Mouse (Mus musculus) CH12.LX (cell line): ENCODE data around the gene Rtl6. TPM values are rescaled to one million over a fixed set of nuclear protein-coding genes. Genes with fewer than 3 reads are reported as not detected.

Source experiments
- DNase-seq: peaks from one replicate; pipeline ENCODE4 v3.0.0-alpha.2; 2013; ENCODE audit errors: extremely low read depth
- H3K27ac ChIP-seq: 2 replicates; pipeline ENCODE4 v1.5.1; 2012; ENCODE audit warnings: low read depth, mild to moderate bottlenecking, control low read depth, moderate library complexity; ENCODE audit not compliant: insufficient read depth
- H3K27me3 ChIP-seq: replicated peaks from 2 replicates; pipeline ENCODE3; 2012; ENCODE audit warnings: inconsistent platforms
- H3K36me3 ChIP-seq, 2 experiments: replicated peaks in 1 of 2; 2 replicates each; pipeline versions ENCODE3 to v1.6.1; 2012; ENCODE audit warnings: inconsistent platforms in 1 of 2, low read length in 1 of 2, mild to moderate bottlenecking in 1 of 2, mixed read lengths in 1 of 2, moderate library complexity in 1 of 2; ENCODE audit not compliant: control insufficient read depth in 1 of 2, insufficient read depth in 1 of 2
- H3K4me1 ChIP-seq, 2 experiments: 2 replicates each; pipeline ENCODE4 v1.6.1; 2012; ENCODE audit warnings: inconsistent platforms in 1 of 2, moderate library complexity in 1 of 2; ENCODE audit not compliant: insufficient read depth in 2 of 2, control insufficient read depth in 1 of 2
- H3K4me2 ChIP-seq: 2 replicates; pipeline ENCODE4 v1.6.1; 2012; ENCODE audit warnings: low read depth, mild to moderate bottlenecking, control low read depth; ENCODE audit not compliant: poor library complexity, insufficient read depth, severe bottlenecking
- H3K4me3 ChIP-seq, 3 experiments: fragments of 150-350 bp in 1 of 3; sonication (generic) in 1 of 3; replicated peaks in 1 of 3; 2 replicates each; pipeline versions ENCODE3 to v1.5.1; 2011 to 2012; ENCODE audit warnings: low read depth in 2 of 3, low read length in 2 of 3, mild to moderate bottlenecking in 2 of 3, moderate library complexity in 2 of 3, control low read depth in 1 of 3, improper control_type of control experiment in 1 of 3, inconsistent platforms in 1 of 3, mixed read lengths in 1 of 3; ENCODE audit not compliant: poor library complexity in 1 of 3
- H3K79me2 ChIP-seq: replicated peaks from 2 replicates; pipeline ENCODE4 v1.6.1; 2012; ENCODE audit warnings: mild to moderate bottlenecking, moderate library complexity; ENCODE audit not compliant: control insufficient read depth, poor library complexity, insufficient read depth, severe bottlenecking; ENCODE audit errors: extremely low read depth
- H3K9ac ChIP-seq: 2 replicates; pipeline ENCODE4 v1.6.1; 2012; ENCODE audit warnings: low read depth, mild to moderate bottlenecking, control low read depth, moderate library complexity; ENCODE audit not compliant: insufficient read depth
- H3K9me3 ChIP-seq: replicated peaks from 2 replicates; pipeline ENCODE3; 2012; ENCODE audit warnings: low read length, inconsistent platforms, mixed read lengths
- CTCF ChIP-seq, 2 experiments: IDR thresholded peaks in 1 of 2; conservative IDR thresholded peaks in 1 of 2; 2 replicates each; pipeline ENCODE4 v1.5.1; 2011 to 2012; ENCODE audit warnings: low read depth in 2 of 2, low read length in 2 of 2, improper control_type of control experiment in 1 of 2, inconsistent platforms in 1 of 2, mild to moderate bottlenecking in 1 of 2, moderate library complexity in 1 of 2
- ELF1 ChIP-seq: IDR thresholded peaks from 2 replicates; pipeline ENCODE4 v1.6.1; 2014; ENCODE audit warnings: low read depth, mild to moderate bottlenecking, inconsistent platforms, low read length, improper control_type of control experiment
- EP300 ChIP-seq: IDR thresholded peaks from 2 replicates; pipeline ENCODE4 v1.6.1; 2011; ENCODE audit warnings: low read length, improper control_type of control experiment
- ETS1 ChIP-seq: conservative IDR thresholded peaks from 2 replicates; pipeline ENCODE4 v1.6.1; 2012; ENCODE audit warnings: low read depth, mild to moderate bottlenecking, inconsistent platforms, low read length, improper control_type of control experiment, moderate library complexity
- HCFC1 ChIP-seq: IDR thresholded peaks from 2 replicates; pipeline ENCODE4 v1.6.1; 2012; ENCODE audit warnings: low read depth, mild to moderate bottlenecking, inconsistent platforms, low read length, improper control_type of control experiment
- JUN ChIP-seq: IDR thresholded peaks from 2 replicates; pipeline ENCODE4 v1.6.1; 2011; ENCODE audit warnings: low read depth, mild to moderate bottlenecking, low read length, improper control_type of control experiment, moderate library complexity; ENCODE audit not compliant: insufficient read depth
- JUND ChIP-seq: conservative IDR thresholded peaks from 2 replicates; pipeline ENCODE4 v1.6.1; 2011; ENCODE audit warnings: low read depth, low read length, improper control_type of control experiment
- KAT2A ChIP-seq: IDR thresholded peaks from 2 replicates; pipeline ENCODE4 v1.6.1; 2012; ENCODE audit warnings: low read length, improper control_type of control experiment, inconsistent platforms; ENCODE audit not compliant: insufficient replicate concordance
- MAFK ChIP-seq: IDR thresholded peaks from 2 replicates; pipeline ENCODE4 v1.6.1; 2011; ENCODE audit warnings: low read length, improper control_type of control experiment; ENCODE audit not compliant: insufficient replicate concordance
- MAX ChIP-seq: IDR thresholded peaks from 2 replicates; pipeline ENCODE4 v1.6.1; 2011; ENCODE audit warnings: low read length, improper control_type of control experiment
- MAZ ChIP-seq: IDR thresholded peaks from 2 replicates; pipeline ENCODE4 v1.6.1; 2012; ENCODE audit warnings: low read depth, mild to moderate bottlenecking, inconsistent platforms, low read length, improper control_type of control experiment, moderate library complexity
- MEF2A ChIP-seq: IDR thresholded peaks from 2 replicates; pipeline ENCODE4 v1.6.1; 2014; ENCODE audit warnings: low read depth, mild to moderate bottlenecking, inconsistent platforms, low read length, improper control_type of control experiment, borderline replicate concordance
- MYC ChIP-seq: IDR thresholded peaks from 2 replicates; pipeline ENCODE4 v1.6.1; 2011; ENCODE audit warnings: low read depth, mild to moderate bottlenecking, improper control_type of control experiment, low read length
- NRF1 ChIP-seq: IDR thresholded peaks from 2 replicates; pipeline ENCODE4 v1.6.1; 2014; ENCODE audit warnings: low read depth, mild to moderate bottlenecking, inconsistent platforms, low read length, improper control_type of control experiment, moderate library complexity
- RAD21 ChIP-seq: IDR thresholded peaks from 2 replicates; pipeline ENCODE4 v1.6.1; 2011; ENCODE audit warnings: low read depth, mild to moderate bottlenecking, low read length, improper control_type of control experiment, moderate library complexity
- RCOR1 ChIP-seq: conservative IDR thresholded peaks from 2 replicates; pipeline ENCODE4 v1.6.1; 2012; ENCODE audit warnings: low read depth, mild to moderate bottlenecking, inconsistent platforms, low read length, improper control_type of control experiment
- USF1 ChIP-seq: IDR thresholded peaks from 2 replicates; pipeline ENCODE4 v1.6.1; 2014; ENCODE audit warnings: low read depth, mild to moderate bottlenecking, inconsistent platforms, low read length, improper control_type of control experiment
- ZKSCAN1 ChIP-seq: IDR thresholded peaks from 2 replicates; pipeline ENCODE4 v1.6.1; 2012; ENCODE audit warnings: low read depth, inconsistent platforms, low read length, improper control_type of control experiment, borderline replicate concordance
- ZMIZ1 ChIP-seq: IDR thresholded peaks from 2 replicates; pipeline ENCODE4 v1.6.1; 2012; ENCODE audit warnings: low read depth, mild to moderate bottlenecking, inconsistent platforms, low read length, improper control_type of control experiment
- ZNF384 ChIP-seq: IDR thresholded peaks from 2 replicates; pipeline ENCODE4 v1.6.1; 2012; ENCODE audit warnings: low read depth, low read length, improper control_type of control experiment, inconsistent platforms
- dilution Hi-C: fragments of 300-500 bp; cut with MboI; formaldehyde crosslinking; loops from 2 replicates; pipeline ENCODE4 v1.14.3; 2020; ENCODE audit warnings: low sequenced_read_pairs; ENCODE audit not compliant: extremely low pct_unique_long_range_greater_than_20kb, extremely low pct_ligation_motif_present
- in situ Hi-C: fragments of 300-500 bp; cut with MboI; formaldehyde crosslinking; loops from 3 replicates; pipeline ENCODE4 v1.14.3; 2019; ENCODE audit warnings: low sequenced_read_pairs, low pct_ligation_motif_present, low pct_unique_long_range_greater_than_20kb, mixed read lengths
- polyA plus RNA-seq: library from polyadenylated mRNA; unstranded; fragments of >175 nt; gene quantifications from 2 replicates; pipeline ENCODE4 v1.2.1, GENCODE M21; 2012; ENCODE audit warnings: low read depth; ENCODE audit not compliant: insufficient read length
- total RNA-seq, 2 experiments: library from RNA; depleted of rRNA; stranded (reverse); fragments of 300-350 nt in 1 of 2; fragments of >200 nt in 1 of 2; gene quantifications; 2 replicates each; pipeline ENCODE4 v1.2.3; 2012 to 2014

Rtl6 gene
- total and polyA plus RNA-seq, 3 experiments, result 0.04 TPM; not detected in 2

GRCm38 (mm10) chr15:84518540-84518939 lies 39.1 kb downstream of the Rtl6 start:
- Histone ChIP-seq H3K9ac (no peak overlapping the region), H3K79me2 (no peaks in the 10 kb centered on the region), H3K36me3 (no peaks in the 10 kb centered on the region), H3K27me3 (peaks cover 74% of the 10 kb centered on the region), H3K27ac (no peak overlapping the region), H3K4me1 (peaks cover 0 to 3% of the 10 kb centered on the region in 2 experiments; a peak in 1 of 4 replicates), H3K4me3 (no peak overlapping the region), H3K4me2 (no peak overlapping the region), H3K9me3 (peaks cover 2% of the 10 kb centered on the region)
- no peak for DNase-seq
- TF ChIP-seq MYC (no peak), HCFC1 (no peak), MAX (no peak), ELF1 (no peak), EP300 (no peak), CTCF (conservative IDR thresholded peaks at IDR 0.05 in 1 of 2, IDR thresholded peaks at IDR 0.05 in 1 of 2; ENCODE audit: low read depth in 2 of 2, low read length in 2 of 2) (no peak), JUN (no peak), JUND (no peak), USF1 (no peak), ETS1 (no peak), ZKSCAN1 (no peak)
- dilution Hi-C loops (no loop called here), in situ Hi-C loops (no loop called here)

- H3K9me3 ChIP-seq, result peaks cover 5% of the 10 kb centered on the region
- H3K36me3 ChIP-seq, result no peaks in the 10 kb centered on the region
- TF ChIP-seq MAX, result no peak
- TF ChIP-seq MEF2A, result no peak
- TF ChIP-seq MAZ, result no peak
- TF ChIP-seq ZMIZ1, result no peak
- no peak for TF ChIP-seq MAFK
- no peak for TF ChIP-seq RAD21
- no peak for TF ChIP-seq HCFC1
- no peak for TF ChIP-seq ETS1
- TF ChIP-seq ZKSCAN1, result no peak
- no peak for TF ChIP-seq JUN
- TF ChIP-seq RCOR1, result no peak
- no peak for TF ChIP-seq ZNF384
- TF ChIP-seq KAT2A, result no peak
- TF ChIP-seq EP300, result no peak
- TF ChIP-seq NRF1, result no peak
- no peak for TF ChIP-seq USF1
- H3K27ac ChIP-seq, result no peak overlapping the region
- peaks cover 5 to 11% of the 10 kb centered on the region in 2 experiments; a peak in 3 of 4 replicates for H3K4me1 ChIP-seq
- dilution Hi-C loops, result no loop called here
- in situ Hi-C loops, result no loop called here
- H3K4me3 ChIP-seq, result no peak overlapping the region
- peak; percentile 21 for DNase-seq
- H3K27me3 ChIP-seq, result peaks cover 58% of the 10 kb centered on the region
- H3K9ac ChIP-seq, result no peak overlapping the region
- H3K79me2 ChIP-seq, result no peaks in the 10 kb centered on the region
- H3K4me2 ChIP-seq, result no peak overlapping the region
Observed at GRCm38 (mm10) chr15:84512626-84513296, 44.9 kb downstream of the Rtl6 start.
